Mouse (Mus musculus): Measurements from ENCODE around the gene Babam2.
"Not testable (repeated sequence)": the region's sequence is repeated elsewhere in the genome, so short reads cannot be mapped to it uniquely, and the experiment has no call there.

The Babam2 gene

GRCm38 (mm10) chr5:31781624-31782023 is 84.1 kb downstream of the Babam2 start:
- in situ Hi-C loops (cut with MboI) = no loop called here

GRCm38 (mm10) chr5:31787201-31787600 is 89.7 kb downstream of the Babam2 start:
- in situ Hi-C loops (cut with MboI) = no loop called here

DNA sequence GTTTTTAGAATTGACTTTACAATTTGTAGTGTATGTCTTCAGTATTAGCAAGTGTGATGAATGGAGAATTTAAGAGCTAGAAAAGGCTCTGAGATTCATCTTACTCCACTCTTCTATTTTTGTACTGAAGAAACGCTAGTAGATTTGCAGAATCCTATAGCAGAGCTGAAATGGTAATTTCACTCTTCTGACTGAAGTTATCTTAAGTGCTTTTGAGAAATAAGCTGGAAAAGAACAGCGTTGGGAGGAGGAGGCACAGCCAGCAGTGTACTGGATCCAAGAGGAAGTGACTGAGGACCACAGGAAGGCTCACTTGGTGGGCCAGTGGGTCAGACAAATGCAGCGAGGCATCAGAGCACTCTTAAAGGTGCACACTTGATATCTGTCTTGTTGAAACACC is 90.1 kb downstream of the Babam2 start:
- in situ Hi-C loops (cut with MboI) = no loop called here

GRCm38 (mm10) chr5:31792338-31792737 is 94.9 kb downstream of the Babam2 start:
- in situ Hi-C loops (cut with MboI) = no loop called here

DNA sequence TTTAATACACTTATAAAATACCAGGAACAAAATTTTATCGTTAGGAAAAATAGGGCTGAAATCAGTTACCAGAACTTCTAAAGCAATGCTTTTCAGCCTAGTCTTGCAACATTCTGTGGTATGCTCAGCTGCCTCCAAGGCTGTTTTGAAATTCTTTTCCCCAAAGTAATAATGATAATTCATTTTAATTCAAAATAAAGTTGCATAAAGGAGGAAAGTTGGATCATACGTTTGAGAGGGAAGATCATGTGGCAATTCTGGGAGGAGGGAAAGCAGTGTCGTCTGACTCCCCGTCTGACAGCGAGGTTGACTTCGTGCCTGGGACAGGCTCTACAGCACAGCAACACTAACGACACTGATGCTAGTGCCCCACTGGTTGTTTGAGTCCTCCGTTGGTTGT is 95.4 kb downstream of the Babam2 start:
- in situ Hi-C loops (cut with MboI) = no loop called here

DNA sequence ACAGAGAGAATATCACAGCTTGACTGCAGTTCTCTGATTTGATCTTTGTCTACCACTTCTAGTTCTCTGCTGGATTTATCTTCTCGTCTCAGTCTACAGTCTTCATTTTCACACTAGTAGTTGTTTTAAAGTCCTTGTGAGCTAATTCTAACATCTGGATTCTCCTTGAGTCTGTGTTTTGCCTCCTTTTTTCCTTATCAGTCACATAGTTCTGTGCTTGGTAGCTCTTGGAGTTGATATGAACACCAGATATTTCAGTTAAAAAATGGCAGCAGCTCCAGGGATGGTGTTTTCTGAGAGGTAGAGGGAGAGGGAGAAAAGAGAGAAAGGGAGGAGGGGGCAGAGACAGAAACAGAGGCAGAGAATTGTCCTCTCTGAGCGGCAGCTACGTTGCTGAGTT is 97.9 kb downstream of the Babam2 start:
- in situ Hi-C loops (cut with MboI) = no loop called here

GRCm38 (mm10) chr5:31796979-31797378 is 99.5 kb downstream of the Babam2 start:
- in situ Hi-C loops (cut with MboI) = no loop called here

- in situ Hi-C loops (cut with MboI) = not testable (repeated sequence)
Observed at GRCm38 (mm10) chr5:31804211-31804610, 106.7 kb downstream of the Babam2 start.

DNA sequence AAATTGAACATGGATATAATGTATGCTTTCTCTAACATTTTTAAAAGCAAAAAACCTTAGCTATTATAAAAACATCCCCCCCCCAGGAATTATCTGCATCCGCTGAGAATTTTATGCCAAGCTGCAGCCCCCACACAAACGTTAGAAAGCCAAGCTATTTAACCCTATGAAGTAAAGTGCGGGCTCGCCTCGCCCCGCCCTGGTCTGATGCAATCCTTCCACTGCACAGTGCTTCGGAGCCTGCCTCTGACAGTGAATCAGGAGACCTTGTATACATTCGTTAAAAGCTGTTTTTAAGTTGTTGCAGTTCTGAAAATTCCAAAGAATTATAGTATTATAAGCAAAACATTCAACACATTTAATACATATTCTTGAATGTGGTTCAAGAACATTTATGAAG is 107.3 kb downstream of the Babam2 start:
- in situ Hi-C loops (cut with MboI) = no loop called here

DNA sequence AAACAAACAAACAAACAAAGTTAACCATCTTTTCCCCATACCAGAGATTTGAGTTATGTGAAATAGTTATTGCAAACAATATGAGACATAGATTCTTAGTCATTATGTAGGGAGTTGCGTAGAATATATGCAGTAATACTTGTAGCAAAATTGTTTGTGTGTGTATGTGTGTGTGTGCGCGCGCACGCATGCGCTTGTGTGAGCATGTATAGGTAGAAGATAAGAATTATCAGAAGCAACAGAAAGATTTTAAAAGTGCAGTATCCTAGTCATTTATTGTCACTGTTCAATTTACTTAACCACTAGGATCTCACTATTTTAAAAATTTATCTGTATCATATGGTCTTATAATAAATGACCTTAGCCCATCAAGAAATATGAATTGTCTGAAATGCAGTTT is 109.8 kb downstream of the Babam2 start:
- in situ Hi-C loops (cut with MboI) = no loop called here

GRCm38 (mm10) chr5:31808271-31808670 is 110.8 kb downstream of the Babam2 start:
- in situ Hi-C loops (cut with MboI) = no loop called here

GRCm38 (mm10) chr5:31810796-31811662 is 113.5 kb downstream of the Babam2 start:
- in situ Hi-C loops (cut with MboI) = no loop called here

DNA sequence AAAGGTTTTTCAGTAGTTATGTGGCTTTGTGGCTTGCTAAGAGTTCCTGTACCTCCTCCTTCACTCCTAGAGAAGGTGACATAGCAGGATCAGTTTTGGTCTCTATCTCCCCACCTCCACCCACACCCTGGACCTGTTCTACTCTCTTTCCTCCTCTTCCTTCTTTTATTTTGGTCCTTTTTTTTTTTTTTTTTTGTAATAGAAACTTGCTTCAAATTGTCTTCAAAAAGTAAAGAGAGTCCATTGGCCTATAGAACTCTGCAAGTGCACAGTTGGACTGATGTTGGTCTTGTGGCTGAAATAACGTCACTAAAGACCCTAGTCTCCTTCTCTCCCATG is 114.1 kb downstream of the Babam2 start:
- in situ Hi-C loops (cut with MboI) = no loop called here

DNA sequence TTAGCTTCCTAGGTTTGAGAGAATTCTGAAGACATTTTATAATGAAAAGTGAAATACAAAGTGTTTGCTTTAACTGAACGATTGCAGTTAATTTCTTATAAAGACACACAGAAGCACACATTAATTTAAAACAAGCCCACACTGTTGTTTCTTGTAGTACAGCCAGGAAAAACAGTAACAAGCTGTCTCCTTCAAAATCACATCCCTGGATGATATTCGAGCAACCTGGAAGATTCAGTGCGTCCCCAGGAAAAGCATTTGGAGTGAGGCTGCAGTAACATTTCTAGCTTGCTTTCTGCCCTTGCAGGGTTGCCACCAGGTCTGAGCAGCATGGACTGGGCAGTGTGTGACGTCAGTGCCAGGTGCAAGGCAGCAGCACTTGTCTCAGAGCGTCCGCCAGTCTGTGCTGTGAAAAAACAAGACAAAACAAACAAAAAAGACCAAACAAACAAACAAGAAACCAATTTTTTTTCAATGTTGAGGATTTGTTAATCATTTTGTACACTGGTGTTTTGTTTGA is 115.7 kb downstream of the Babam2 start:
- in situ Hi-C loops (cut with MboI) = no loop called here

GRCm38 (mm10) chr5:31814068-31814467 is 116.6 kb downstream of the Babam2 start:
- in situ Hi-C loops (cut with MboI) = no loop called here

DNA sequence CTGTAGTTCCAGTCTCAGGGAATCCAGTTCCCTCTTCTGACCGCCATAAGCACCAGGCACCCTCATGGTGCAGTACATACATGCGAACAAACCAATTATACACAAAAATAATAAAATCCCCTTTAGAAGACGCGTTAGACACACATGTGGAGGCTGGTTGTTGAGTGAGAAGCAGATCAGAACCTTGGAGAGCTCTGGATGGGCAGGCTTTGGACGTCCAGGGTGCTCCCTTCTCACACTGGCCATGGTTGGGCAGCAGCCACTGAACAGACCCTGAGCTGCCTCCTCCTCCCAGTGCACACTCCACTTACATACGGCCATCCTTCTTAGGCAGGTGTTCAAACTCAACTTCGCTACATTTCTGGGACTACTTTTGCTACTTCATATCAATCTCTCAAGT is 117.6 kb downstream of the Babam2 start:
- in situ Hi-C loops (cut with MboI) = no loop called here

GRCm38 (mm10) chr5:31816082-31816481 is 118.6 kb downstream of the Babam2 start:
- in situ Hi-C loops (cut with MboI) = no loop called here

DNA sequence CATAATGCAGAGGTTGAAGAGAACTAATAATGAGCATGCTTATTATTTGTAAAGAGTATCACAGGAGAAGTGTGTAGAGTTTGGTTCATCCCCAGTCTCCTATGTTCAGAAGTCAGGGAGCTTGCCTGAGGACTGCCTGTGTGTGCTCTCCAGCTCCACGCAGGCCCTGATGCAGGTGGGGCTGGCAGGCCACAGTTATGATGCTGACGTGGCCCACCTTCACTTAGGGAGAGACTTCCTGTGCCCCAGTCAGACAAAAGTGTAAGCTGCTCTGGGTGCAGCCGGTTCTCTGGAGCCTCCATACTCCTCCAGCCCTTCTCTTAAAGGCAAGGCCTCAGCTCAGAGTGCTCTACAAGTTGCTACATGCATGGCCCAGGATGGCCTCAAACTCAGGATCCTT is 123.3 kb downstream of the Babam2 start:
- in situ Hi-C loops (cut with MboI) = no loop called here

DNA sequence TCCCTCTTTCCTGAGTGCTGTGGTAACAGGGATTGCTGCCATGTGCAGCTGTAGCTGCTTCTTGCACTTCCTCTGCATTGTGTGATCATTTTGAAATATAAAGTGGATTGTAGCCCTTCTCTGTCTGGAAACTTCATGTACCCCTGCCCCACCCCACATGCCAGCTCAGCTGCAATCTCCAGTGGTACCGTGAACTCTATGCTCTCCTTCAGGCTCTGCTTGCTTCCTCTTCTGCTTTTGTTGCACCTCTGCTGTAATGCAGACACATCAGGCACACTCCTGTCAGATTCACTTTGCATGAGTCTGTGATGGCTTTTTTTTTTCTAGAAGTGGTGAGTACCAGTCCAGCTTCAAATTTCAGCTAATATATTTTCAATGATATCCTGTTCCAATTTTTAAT is 123.7 kb downstream of the Babam2 start:
- in situ Hi-C loops (cut with MboI) = no loop called here

DNA sequence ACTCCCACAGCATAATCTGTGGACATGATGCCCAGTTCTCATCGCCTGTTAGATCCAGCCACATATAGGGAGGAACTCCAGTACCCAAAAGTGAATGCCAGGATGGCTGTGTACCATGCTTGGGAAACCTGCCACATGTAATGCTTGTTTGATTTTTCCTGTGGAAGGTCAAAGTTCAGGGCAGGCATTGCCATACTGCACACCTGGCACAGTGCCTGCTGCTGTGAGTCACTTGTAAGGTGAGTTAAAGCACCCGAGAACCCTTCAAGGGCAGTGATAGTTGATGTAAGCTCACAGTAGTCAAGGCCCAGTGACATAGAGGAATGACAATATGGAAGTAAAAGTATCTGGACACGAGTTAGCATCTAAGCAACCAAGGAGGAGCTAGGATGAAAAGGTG is 126.2 kb downstream of the Babam2 start:
- in situ Hi-C loops (cut with MboI) = no loop called here

DNA sequence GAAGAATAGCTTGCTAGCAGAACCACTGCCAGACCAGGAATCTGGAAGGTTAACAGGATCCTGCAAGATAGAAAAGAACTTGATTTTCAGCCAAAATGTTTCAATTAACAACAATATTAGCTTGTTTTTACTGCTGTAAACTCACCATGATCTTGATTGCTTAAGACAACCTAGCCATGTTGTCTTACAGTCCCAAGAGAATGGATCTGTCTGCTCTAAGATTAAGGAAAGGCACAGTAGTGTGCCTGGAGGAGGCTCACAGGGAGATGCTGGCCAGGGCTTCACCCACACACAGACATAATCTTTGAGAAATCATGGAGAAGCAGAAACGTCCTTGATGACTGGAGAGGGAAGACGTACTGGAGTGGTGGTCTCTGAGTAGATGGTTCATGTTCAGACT is 126.6 kb downstream of the Babam2 start:
- in situ Hi-C loops (cut with MboI) = no loop called here

DNA sequence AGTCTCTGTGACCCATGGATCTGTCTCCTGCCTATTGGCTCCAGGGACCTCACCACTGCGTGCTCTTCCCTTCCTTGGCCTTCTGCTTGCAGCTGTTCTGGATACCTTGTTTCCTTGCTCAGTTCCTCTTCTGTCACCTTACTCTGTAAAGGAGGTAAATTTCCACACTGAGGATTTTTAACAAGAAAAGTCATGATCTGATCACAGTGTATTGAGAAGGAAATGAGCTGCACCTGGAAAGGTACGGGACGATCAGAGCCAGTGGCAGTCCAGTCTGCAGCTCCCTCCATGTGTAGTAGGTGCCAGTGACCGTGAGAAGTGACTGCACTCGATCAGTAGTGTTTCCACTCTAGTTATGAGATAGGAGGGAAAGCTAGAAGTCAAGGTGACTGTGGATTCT is 129.8 kb downstream of the Babam2 start:
- in situ Hi-C loops (cut with MboI) = no loop called here

DNA sequence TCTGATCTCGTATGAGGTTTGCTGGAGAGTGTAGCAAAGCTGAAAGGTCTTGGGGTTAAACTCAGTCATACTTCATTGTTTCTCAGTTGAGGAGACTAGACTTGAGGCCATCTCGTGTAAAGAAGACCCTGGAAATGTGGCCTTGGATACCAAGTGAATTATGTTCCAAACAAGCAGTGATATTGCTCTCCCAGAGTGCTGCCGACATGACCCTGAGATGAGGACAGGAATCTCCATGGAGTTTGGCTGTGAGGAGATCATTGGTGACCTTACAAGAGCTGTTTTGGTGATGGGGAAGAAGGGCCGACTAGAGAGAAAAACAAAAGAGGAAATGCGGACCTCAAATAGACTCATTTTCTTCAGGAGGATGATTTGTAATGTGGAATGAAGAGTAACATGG is 130.4 kb downstream of the Babam2 start:
- in situ Hi-C loops (cut with MboI) = no loop called here

DNA sequence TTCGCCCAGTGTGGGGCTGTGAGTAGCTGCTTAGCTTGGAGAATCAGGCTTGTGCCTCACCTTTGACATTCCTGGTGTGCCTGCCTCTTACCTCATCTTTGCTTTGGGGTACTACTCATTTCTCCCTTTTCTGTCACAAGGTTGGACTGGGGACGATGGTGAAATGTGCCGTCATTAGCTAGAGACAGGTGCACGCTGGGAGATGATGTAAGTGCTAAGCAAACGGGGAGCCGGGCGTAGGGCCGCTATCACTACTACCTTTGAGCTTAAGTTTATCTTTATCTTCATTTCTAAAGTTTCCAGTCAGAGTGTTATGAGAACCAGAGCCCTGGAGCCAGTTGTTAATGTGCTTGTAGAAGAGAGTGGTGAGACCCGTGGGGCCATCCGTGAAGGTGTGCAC is 131.3 kb downstream of the Babam2 start:
- in situ Hi-C loops (cut with MboI) = no loop called here

Measured in mature B cell (primary cell).